Mouse (Mus musculus): Measurements from ENCODE around the gene Ube2z. TPM values are rescaled to one million over a fixed set of nuclear protein-coding genes. Genes with fewer than 3 reads are reported as not detected.

The Ube2z gene
- polyA plus RNA-seq, 1 experiment from 2014 or later = 33.2 TPM

DNA sequence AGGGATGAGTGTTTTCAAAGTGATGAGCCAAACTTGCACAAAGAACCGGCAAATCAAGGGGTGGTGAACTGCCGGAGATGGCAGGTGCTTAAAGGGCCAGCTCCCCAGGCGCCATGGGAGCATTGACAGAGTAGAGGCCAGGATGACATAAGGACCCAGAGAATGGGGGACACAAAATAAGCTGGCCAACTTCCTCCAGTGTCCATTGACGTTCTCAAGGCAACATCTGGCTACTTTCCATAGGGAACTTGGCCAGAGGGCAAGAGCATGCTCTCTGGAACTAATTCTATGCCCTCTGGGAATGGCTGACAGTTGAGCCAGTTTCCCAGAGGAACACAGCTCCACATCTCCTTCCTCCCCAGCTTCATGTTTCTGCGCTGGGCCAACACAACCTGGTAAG lies 3.0 kb upstream of the Ube2z start:
- H3K27me3 ChIP-seq (ENCODE audit: insufficient read depth, low read length) = no peaks in the 10 kb centered on the region
- H3K4me2 ChIP-seq (ENCODE audit: low read length) = no peak overlapping the region
- H3K4me1 ChIP-seq (replicated peaks; ENCODE audit: insufficient read depth, low read length) = no peaks in the 10 kb centered on the region
- 73% methylated on average over 5 of the region's 5 CpGs for WGBS
- H3K27ac ChIP-seq = no peak overlapping the region
- H3K4me3 ChIP-seq (replicated peaks; ENCODE audit: low read depth, low read length) = no peak overlapping the region
- TF ChIP-seq CTCF (IDR thresholded peaks at IDR 0.05; ENCODE audit: low read depth) = no peak
- H3K36me3 ChIP-seq (ENCODE audit: insufficient read depth, low read length) = no peaks in the 10 kb centered on the region
- H3K9me3 ChIP-seq (replicated peaks; ENCODE audit: low read length) = no peaks in the 10 kb centered on the region
- no peak for ATAC-seq (replicated peaks; ENCODE audit: low FRiP score, low read depth)
- H3K9ac ChIP-seq (ENCODE audit: low read depth, low read length) = no peak overlapping the region
- no peak for DNase-seq (ENCODE audit: low spot score)

DNA sequence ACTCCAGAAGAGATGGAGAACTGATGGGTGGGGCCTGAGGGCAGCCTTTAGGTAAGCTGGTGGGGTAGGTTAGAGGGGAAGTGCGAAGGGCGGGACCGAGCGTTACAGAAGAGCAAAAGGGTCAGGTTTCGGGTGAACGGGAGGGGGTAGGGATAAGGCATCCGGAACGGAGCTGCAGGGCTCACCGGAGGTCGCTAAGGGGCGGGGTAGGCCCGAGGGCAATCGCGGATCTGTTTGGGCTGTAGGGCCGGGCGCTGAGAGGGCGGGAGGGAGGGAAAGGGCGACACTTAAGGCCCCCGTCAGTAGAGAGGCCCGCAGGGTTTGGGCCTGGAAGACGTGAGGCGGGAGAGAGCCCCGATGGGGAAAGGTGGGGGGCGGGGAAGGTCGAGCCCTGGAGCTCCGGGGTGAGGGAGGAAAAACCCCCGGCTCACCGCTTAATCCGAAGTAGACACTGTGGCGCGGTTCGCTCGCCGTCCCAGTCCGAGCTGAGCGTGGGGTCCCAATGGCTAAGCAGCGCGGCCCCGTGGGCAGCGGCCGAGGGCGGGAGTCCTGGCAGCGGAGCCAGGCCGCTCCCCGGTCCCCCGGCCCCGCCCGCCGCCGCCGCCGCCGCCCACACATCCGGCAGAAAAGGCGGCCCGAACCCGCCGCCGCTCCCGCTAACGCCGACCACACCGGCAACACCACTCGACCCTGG lies 520 bp downstream of the Ube2z start:
- Histone ChIP-seq H3K4me1 (replicated peaks; ENCODE audit: insufficient read depth, low read length) (no peaks in the 10 kb centered on the region), H3K9me3 (replicated peaks; ENCODE audit: low read length) (no peaks in the 10 kb centered on the region), H3K4me3 (replicated peaks; ENCODE audit: low read depth, low read length) (peak overlapping the region; percentile 86), H3K9ac (ENCODE audit: low read depth, low read length) (peak overlapping the region; percentile 94), H3K4me2 (ENCODE audit: low read length) (peak overlapping the region; percentile 76), H3K27ac (peak overlapping the region; percentile 88), H3K27me3 (ENCODE audit: insufficient read depth, low read length) (no peaks in the 10 kb centered on the region), H3K36me3 (ENCODE audit: insufficient read depth, low read length) (peaks cover 8% of the 10 kb centered on the region)
- DNase-seq (ENCODE audit: low spot score) = peak; percentile 68
- ATAC-seq (replicated peaks; ENCODE audit: low FRiP score, low read depth) = peak; percentile 44
- TF ChIP-seq CTCF (IDR thresholded peaks at IDR 0.05; ENCODE audit: low read depth) = no peak; the same call in 1 of the 2 replicates
- WGBS = under 1% methylated on average over 42 of the region's 64 CpGs

DNA sequence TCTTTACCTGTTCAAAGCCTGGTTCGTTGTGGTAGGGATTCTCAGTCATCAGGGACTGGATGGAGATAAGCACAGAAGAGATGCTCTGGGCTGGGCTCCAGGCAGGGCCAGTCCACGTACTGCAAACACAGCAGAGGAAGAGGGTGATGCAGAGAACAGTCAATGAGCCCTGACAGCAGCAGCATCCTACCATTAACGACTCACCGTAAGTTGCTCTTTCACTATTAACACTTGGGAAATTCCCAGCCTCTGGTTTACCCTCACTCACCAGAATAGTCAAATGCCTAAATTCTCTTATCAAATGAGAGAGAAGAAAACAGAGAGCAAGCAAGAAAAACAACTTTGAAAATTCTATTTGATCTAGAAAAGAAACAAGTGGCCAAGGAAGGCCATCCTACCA lies 6.9 kb downstream of the Ube2z start:
- TF ChIP-seq CTCF (IDR thresholded peaks at IDR 0.05; ENCODE audit: low read depth) = no peak
- H3K9ac ChIP-seq (ENCODE audit: low read depth, low read length) = no peak overlapping the region
- no peaks in the 10 kb centered on the region for H3K9me3 ChIP-seq (replicated peaks; ENCODE audit: low read length)
- no peak for ATAC-seq (replicated peaks; ENCODE audit: low FRiP score, low read depth)
- no peak overlapping the region for H3K4me2 ChIP-seq (ENCODE audit: low read length)
- H3K27me3 ChIP-seq (ENCODE audit: insufficient read depth, low read length) = no peaks in the 10 kb centered on the region
- H3K4me3 ChIP-seq (replicated peaks; ENCODE audit: low read depth, low read length) = no peak overlapping the region
- WGBS = 92% methylated on average over 4 of the region's 4 CpGs
- H3K36me3 ChIP-seq (ENCODE audit: insufficient read depth, low read length) = peaks cover 47% of the 10 kb centered on the region
- no peaks in the 10 kb centered on the region for H3K4me1 ChIP-seq (replicated peaks; ENCODE audit: insufficient read depth, low read length)
- DNase-seq (ENCODE audit: low spot score) = no peak
- no peak overlapping the region for H3K27ac ChIP-seq

DNA sequence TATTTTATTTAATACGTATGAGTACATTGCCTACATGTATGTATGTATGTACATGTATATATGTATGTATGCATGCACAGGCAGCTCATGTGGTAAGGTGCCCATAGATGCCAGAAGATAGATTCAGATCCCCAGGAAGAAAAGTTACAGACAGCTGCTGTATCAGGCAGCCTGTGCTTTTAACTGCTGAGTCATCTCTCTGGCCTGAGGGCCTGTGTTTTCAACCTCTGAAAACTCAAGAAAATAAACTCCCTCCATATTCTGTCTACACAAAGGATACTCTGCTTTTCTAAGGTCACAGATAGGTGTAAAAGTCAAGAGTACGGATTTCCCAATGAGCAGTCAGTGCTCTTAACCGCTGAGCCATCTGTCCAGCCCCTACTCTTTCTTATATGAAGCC lies 14.3 kb downstream of the Ube2z start:
- 91% methylated on average over 3 of the region's 3 CpGs for WGBS
- ATAC-seq (replicated peaks; ENCODE audit: low FRiP score, low read depth) (no peak), DNase-seq (ENCODE audit: low spot score) (no peak)
- Histone ChIP-seq H3K9me3 (replicated peaks; ENCODE audit: low read length) (no peaks in the 10 kb centered on the region), H3K4me2 (ENCODE audit: low read length) (no peak overlapping the region), H3K4me1 (replicated peaks; ENCODE audit: insufficient read depth, low read length) (no peaks in the 10 kb centered on the region), H3K9ac (ENCODE audit: low read depth, low read length) (no peak overlapping the region), H3K27me3 (ENCODE audit: insufficient read depth, low read length) (no peaks in the 10 kb centered on the region), H3K36me3 (ENCODE audit: insufficient read depth, low read length) (peaks cover 58% of the 10 kb centered on the region), H3K4me3 (replicated peaks; ENCODE audit: low read depth, low read length) (no peak overlapping the region), H3K27ac (no peak overlapping the region)
- TF ChIP-seq CTCF (IDR thresholded peaks at IDR 0.05; ENCODE audit: low read depth) = no peak

DNA sequence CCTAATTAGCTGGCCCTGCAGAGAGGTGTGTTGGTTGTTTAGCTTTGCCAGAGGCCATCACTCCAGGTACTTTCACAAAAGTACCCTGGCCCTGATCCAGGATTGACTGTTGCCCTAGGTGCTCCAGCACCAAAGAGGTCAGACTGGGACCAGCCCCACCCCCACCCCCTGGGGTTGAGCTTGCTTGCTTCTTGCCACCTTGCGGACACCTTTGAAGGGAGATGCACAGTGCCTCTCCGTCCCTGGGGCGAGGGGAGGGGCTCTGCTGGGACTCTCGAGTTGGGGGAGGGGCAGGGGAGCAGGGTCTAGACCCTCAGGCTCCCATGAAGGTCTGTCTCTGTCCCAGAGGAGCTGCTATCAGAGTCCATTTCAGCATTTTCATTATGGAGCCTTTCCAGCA lies 15.2 kb downstream of the Ube2z start:
- Histone ChIP-seq H3K4me1 (replicated peaks; ENCODE audit: insufficient read depth, low read length) (no peaks in the 10 kb centered on the region), H3K9ac (ENCODE audit: low read depth, low read length) (no peak overlapping the region), H3K36me3 (ENCODE audit: insufficient read depth, low read length) (peaks cover 56% of the 10 kb centered on the region), H3K27ac (no peak overlapping the region), H3K27me3 (ENCODE audit: insufficient read depth, low read length) (no peaks in the 10 kb centered on the region), H3K4me3 (replicated peaks; ENCODE audit: low read depth, low read length) (no peak overlapping the region), H3K9me3 (replicated peaks; ENCODE audit: low read length) (no peaks in the 10 kb centered on the region), H3K4me2 (ENCODE audit: low read length) (no peak overlapping the region)
- TF ChIP-seq CTCF (IDR thresholded peaks at IDR 0.05; ENCODE audit: low read depth) = no peak
- no peak for ATAC-seq (replicated peaks; ENCODE audit: low FRiP score, low read depth)
- WGBS = 90% methylated on average over 4 of the region's 4 CpGs
- DNase-seq (ENCODE audit: low spot score) = no peak

DNA sequence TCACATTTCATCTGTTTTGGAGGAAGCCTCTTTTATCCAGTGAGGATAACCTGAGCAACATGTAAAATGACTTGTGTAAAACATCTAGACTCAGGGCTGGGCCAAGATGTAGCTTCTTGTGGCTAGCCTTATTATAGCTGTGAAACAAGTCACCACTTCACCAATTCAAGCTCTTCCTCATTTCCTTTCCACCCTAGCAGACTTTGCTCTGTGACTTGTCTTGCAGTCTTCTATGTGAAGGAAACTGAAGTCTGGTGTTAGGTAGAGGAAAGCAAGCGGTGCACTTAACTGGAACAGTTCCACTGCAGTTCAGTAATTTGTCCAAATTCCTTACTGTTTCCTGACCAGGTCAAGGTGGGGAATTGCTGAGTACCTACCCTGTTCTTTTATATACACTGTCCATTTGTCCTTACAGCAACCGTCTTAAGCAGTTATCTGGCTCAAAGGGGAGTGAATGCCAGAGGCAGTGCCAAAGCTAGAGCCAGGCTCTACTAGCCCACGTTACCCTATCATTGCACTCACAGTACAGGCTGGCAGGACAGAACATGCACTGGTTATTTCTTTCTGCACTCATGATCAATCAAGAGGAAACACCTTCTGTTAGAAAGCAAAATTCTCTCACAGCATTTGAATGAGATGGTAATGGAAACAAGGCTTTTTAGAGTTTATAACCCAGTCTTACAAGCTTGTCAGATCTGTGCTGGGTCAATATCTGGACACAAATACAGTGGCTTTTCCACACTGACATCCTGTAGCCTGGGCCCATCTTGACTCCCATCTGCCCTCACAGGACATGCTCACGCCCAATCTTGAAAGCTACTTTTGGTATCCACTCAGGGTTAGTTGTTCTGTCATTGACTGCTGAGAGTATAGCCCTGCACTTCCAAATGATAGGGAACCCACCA lies 17.5 kb downstream of the Ube2z start:
- H3K36me3 ChIP-seq (ENCODE audit: insufficient read depth, low read length) = peaks cover 45% of the 10 kb centered on the region
- no peak for TF ChIP-seq CTCF (IDR thresholded peaks at IDR 0.05; ENCODE audit: low read depth)

More for the DNA sequence above, 17.5 kb downstream of the Ube2z start:
- H3K27me3 ChIP-seq (ENCODE audit: insufficient read depth, low read length) = no peaks in the 10 kb centered on the region
- H3K4me2 ChIP-seq (ENCODE audit: low read length) = no peak overlapping the region
- no peaks in the 10 kb centered on the region for H3K4me1 ChIP-seq (replicated peaks; ENCODE audit: insufficient read depth, low read length)
- 79% methylated on average over 4 of the region's 4 CpGs for WGBS
- ATAC-seq (replicated peaks; ENCODE audit: low FRiP score, low read depth) (no peak), DNase-seq (ENCODE audit: low spot score) (no peak)
- no peak overlapping the region for H3K27ac ChIP-seq
- no peaks in the 10 kb centered on the region for H3K9me3 ChIP-seq (replicated peaks; ENCODE audit: low read length)
- no peak overlapping the region for H3K9ac ChIP-seq (ENCODE audit: low read depth, low read length)
- H3K4me3 ChIP-seq (replicated peaks; ENCODE audit: low read depth, low read length) = no peak overlapping the region

All from kidney, postnatal 0 days (tissue).